Mouse (Mus musculus) adrenal gland (tissue): Measurements from ENCODE around the gene Arl14.
"Not testable (repeated sequence)": the region's sequence is repeated elsewhere in the genome, so short reads cannot be mapped to it uniquely, and the experiment has no call there.

Experiments used
- intact Hi-C: fragments of 180-260 bp; cut with DNase I; formaldehyde crosslinking; loops from one replicate; pipeline ENCODE4 v1.15.1; 2025

The Arl14 gene

GRCm38 (mm10) chr3:69208441-69209309 is 13.5 kb upstream of the Arl14 start:
- intact Hi-C loops: loop anchor here (10.0 kb wide), 1 partner anchor 84 kb away; the partner anchor contains the start of gene Kpna4

GRCm38 (mm10) chr3:69212246-69212645 is 10.0 kb upstream of the Arl14 start:
- intact Hi-C loops: no loop called here

GRCm38 (mm10) chr3:69213465-69213864 is 8.8 kb upstream of the Arl14 start:
- intact Hi-C loops: no loop called here

GRCm38 (mm10) chr3:69214566-69214965 is 7.7 kb upstream of the Arl14 start:
- intact Hi-C loops: no loop called here

GRCm38 (mm10) chr3:69222502-69222900 is 282 bp downstream of the Arl14 start:
- intact Hi-C loops: no loop called here

GRCm38 (mm10) chr3:69222987-69223386 is 768 bp downstream of the Arl14 start:
- intact Hi-C loops: no loop called here

GRCm38 (mm10) chr3:69223666-69224065 is 1.4 kb downstream of the Arl14 start:
- intact Hi-C loops: no loop called here

- intact Hi-C loops: no loop called here
These were observed 2.8 kb downstream of the Arl14 start for GRCm38 (mm10) chr3:69225019-69225418.

GRCm38 (mm10) chr3:69226496-69226895 is 4.3 kb downstream of the Arl14 start:
- intact Hi-C loops: no loop called here

- intact Hi-C loops: no loop called here
These were observed 5.8 kb downstream of the Arl14 start for GRCm38 (mm10) chr3:69228002-69228401.

- intact Hi-C loops: no loop called here
These were observed 9.4 kb downstream of the Arl14 start for GRCm38 (mm10) chr3:69231522-69232138.

- intact Hi-C loops: not testable (repeated sequence)
These were observed 11.5 kb downstream of the Arl14 start for GRCm38 (mm10) chr3:69233552-69234189.

GRCm38 (mm10) chr3:69234525-69234924 is 12.3 kb downstream of the Arl14 start:
- intact Hi-C loops: no loop called here

GRCm38 (mm10) chr3:69235806-69236205 is 13.6 kb downstream of the Arl14 start:
- intact Hi-C loops: loop anchor here (5.0 kb wide), 2 partner anchors 246 to 466 kb away; no protein-coding TSS in a partner anchor

GRCm38 (mm10) chr3:69236491-69236890 is 14.3 kb downstream of the Arl14 start:
- intact Hi-C loops: loop anchor here (5.0 kb wide), 2 partner anchors 246 to 466 kb away; no protein-coding TSS in a partner anchor

- intact Hi-C loops: loop anchor here (5.0 kb wide), 2 partner anchors 244 to 464 kb away; no protein-coding TSS in a partner anchor
These were observed 16.1 kb downstream of the Arl14 start for GRCm38 (mm10) chr3:69238141-69238851.

GRCm38 (mm10) chr3:69239246-69239645 is 17.0 kb downstream of the Arl14 start:
- intact Hi-C loops: loop anchor here (5.0 kb wide), 2 partner anchors 243 to 463 kb away; no protein-coding TSS in a partner anchor

GRCm38 (mm10) chr3:69241020-69241419 is 18.8 kb downstream of the Arl14 start:
- intact Hi-C loops: no loop called here

GRCm38 (mm10) chr3:69253096-69253866 is 31.1 kb downstream of the Arl14 start:
- intact Hi-C loops: loop anchor here (5.0 kb wide), 1 partner anchor 109 kb away; no protein-coding TSS in a partner anchor

- intact Hi-C loops: loop anchor here (5.0 kb wide), 2 partner anchors 108 to 448 kb away; no protein-coding TSS in a partner anchor
These were observed 32.5 kb downstream of the Arl14 start for GRCm38 (mm10) chr3:69254676-69255075.
